Mouse (Mus musculus) urinary bladder, adult 18-20 months (tissue): ENCODE data around the gene Agpat4.
"Not testable (repeated sequence)": the region's sequence is repeated elsewhere in the genome, so short reads cannot be mapped to it uniquely, and the experiment has no call there.

Source experiments
- DNase-seq, 2 experiments: peaks; one replicate each; pipeline ENCODE4 v3.0.0; 2022; ENCODE audit warnings: low spot score in 2 of 2, mixed read lengths in 2 of 2

Gene Agpat4

GRCm38 (mm10) chr17:12187782-12188181 is 69.3 kb downstream of the Agpat4 start:
- peak in 1 of 2 experiments; percentile 18 for DNase-seq

GRCm38 (mm10) chr17:12195137-12195536 is 76.6 kb downstream of the Agpat4 start:
- DNase-seq = no peak

GRCm38 (mm10) chr17:12195604-12196003 is 77.1 kb downstream of the Agpat4 start:
- DNase-seq = peak; percentile 16 to 39

DNA sequence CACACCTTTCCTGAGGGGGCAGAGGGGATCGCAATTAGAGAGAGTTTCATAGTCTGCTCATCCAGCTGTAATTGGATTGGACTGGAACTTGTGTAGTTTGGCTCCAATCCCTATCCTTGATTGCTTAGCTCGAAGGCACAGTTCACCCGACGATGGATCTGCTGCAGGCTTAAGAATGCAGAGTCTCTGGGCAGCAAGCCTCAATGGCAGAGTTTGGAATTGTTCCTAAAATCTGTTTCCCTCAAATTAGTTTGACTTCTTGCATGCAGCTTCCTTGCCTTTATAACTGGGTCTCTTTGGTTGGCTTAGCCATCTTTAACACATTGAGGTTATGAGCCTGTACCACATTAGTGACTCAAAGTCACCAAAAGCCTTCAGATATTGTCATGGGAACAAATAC is 81.4 kb downstream of the Agpat4 start:
- DNase-seq = no peak

GRCm38 (mm10) chr17:12201086-12201485 is 82.6 kb downstream of the Agpat4 start:
- no peak for DNase-seq

DNA sequence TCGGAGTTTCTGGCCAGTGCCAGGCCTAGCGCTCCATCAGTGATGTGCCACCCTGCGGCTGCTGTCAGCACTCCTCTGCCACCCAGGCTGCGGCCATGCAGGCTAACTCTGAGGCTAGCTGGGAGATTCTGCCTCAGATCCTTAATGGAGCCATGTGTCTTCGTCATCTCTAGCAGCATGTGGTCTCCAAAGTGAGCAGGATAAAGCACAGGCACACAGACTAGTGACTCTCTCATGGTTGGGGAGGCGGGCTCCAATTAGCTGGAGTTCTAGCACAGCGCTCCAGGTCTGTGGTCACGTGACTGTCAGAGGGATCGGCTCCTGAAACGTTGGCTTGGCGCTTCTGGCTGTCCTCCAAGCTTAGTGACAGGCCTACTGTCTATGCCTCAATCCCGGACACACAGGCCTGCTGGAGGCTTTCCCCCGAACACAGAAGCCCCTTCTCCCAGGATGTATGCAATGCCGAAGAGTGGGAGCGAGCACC is 85.0 kb downstream of the Agpat4 start:
- DNase-seq = no peak

- DNase-seq = no peak
These were observed 85.7 kb downstream of the Agpat4 start for GRCm38 (mm10) chr17:12204246-12204645.

- no peak for DNase-seq
These were observed 86.1 kb downstream of the Agpat4 start for GRCm38 (mm10) chr17:12204689-12205014.

GRCm38 (mm10) chr17:12205015-12205693 is 86.7 kb downstream of the Agpat4 start:
- DNase-seq = no peak

GRCm38 (mm10) chr17:12205694-12206075 is 87.2 kb downstream of the Agpat4 start:
- DNase-seq = no peak

- no peak for DNase-seq
These were observed 87.7 kb downstream of the Agpat4 start for GRCm38 (mm10) chr17:12206248-12206647.

- DNase-seq = no peak
These were observed 88.6 kb downstream of the Agpat4 start for GRCm38 (mm10) chr17:12207022-12207548.

- no peak for DNase-seq
These were observed 91.0 kb downstream of the Agpat4 start for GRCm38 (mm10) chr17:12209481-12209880.

GRCm38 (mm10) chr17:12210544-12211132 is 92.1 kb downstream of the Agpat4 start:
- peak; percentile 62 to 87 for DNase-seq

DNA sequence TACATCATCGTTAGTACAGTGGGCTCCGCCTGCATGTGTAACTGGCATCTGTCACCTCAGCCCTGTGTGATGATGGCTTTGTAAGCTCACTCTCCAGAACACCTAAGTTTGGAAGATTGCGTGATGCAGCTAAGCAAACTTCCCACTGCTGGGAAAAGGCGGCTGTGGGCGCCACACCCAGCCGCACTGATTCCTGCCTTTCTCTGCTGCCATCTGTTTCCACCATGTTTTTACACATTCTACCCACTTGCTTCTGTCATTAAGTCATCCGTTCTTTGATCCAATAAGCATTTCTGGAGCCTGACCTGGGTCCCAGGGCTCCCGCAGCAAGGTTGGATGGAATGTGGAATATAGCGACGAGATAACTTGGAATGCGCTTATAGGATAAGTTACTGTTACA is 93.4 kb downstream of the Agpat4 start:
- no peak for DNase-seq

GRCm38 (mm10) chr17:12212341-12212740 is 93.8 kb downstream of the Agpat4 start:
- no peak for DNase-seq

DNA sequence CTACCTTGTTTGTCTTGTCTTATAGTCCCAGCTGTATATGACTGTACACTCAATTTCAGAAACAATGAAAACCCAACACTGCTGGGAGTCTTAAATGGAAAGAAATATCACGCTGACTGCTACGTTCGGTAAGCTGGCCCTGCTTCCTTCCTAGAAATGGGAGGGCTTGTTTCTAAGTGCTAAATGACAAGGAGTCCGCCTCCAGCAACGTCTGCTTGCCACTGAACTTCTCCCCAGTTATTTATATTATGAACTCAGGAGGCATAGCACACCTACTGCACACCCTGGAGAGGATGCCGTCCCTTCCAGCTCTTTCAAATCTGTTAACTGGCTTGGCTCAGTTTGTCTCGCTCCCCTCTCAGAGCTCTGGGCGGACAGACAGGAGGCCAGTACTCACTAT is 94.9 kb downstream of the Agpat4 start:
- no peak for DNase-seq

GRCm38 (mm10) chr17:12216224-12216623 is 97.7 kb downstream of the Agpat4 start:
- DNase-seq = no peak

- DNase-seq = no peak
These were observed 103.4 kb downstream of the Agpat4 start for GRCm38 (mm10) chr17:12221926-12222325.

GRCm38 (mm10) chr17:12223682-12224081 is 105.2 kb downstream of the Agpat4 start:
- no peak for DNase-seq

DNA sequence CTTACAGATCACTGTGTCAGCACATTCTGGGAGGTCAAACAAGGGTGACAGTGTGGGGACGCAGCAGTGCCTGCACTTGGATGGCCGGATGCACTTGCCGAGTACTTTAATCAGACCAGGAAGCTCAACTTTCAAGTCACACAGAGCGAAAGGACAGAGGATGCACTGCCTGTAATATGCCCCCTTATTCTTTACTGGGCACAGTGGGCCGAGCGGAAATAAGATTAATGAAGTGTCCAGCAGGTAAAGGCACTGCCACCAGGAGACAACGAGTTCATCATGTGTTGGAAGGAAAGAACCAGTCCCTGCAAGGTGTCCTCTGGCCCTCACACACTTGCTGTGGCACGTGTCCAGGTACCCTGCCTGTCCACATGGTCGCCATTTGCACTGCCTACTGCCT is 105.6 kb downstream of the Agpat4 start:
- no peak for DNase-seq

- DNase-seq = not testable (repeated sequence)
These were observed 106.0 kb downstream of the Agpat4 start for GRCm38 (mm10) chr17:12224551-12224950.

- no peak for DNase-seq
These were observed 106.7 kb downstream of the Agpat4 start for GRCm38 (mm10) chr17:12225227-12225626.
